Mouse (Mus musculus) spleen, adult 18-20 months (tissue): Measurements from ENCODE around the gene Adgrl2.
A peak's percentile ranks its signal among the peaks of the same experiment; 100 is the strongest.

Source experiments
- DNase-seq, 2 experiments: peaks; one replicate each; pipeline ENCODE4 v3.0.0; 2022; ENCODE audit warnings: mixed read lengths in 2 of 2

The Adgrl2 gene

GRCm38 (mm10) chr3:148920881-148921280 is 69.5 kb downstream of the Adgrl2 start:
- DNase-seq, result no peak

DNA sequence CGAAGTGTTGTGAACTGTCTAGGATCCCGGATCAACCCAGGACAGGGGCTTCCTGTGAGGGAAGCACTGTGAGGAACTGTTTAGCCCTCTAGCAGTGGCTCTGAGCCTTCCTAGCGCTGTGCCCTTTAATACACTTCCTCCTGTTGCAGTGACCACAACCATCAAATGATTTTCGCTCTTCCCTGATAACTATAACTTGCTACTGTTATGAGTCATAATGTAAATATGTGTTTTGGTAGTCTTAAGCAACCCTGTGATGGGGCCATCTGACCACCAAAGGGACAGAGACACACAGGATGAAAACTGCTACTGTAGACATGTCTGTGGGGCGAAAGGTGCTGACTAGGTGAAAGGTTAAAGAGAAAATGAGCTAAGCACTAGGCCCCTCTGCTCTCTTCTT is 71.9 kb downstream of the Adgrl2 start:
- DNase-seq, result no peak

DNA sequence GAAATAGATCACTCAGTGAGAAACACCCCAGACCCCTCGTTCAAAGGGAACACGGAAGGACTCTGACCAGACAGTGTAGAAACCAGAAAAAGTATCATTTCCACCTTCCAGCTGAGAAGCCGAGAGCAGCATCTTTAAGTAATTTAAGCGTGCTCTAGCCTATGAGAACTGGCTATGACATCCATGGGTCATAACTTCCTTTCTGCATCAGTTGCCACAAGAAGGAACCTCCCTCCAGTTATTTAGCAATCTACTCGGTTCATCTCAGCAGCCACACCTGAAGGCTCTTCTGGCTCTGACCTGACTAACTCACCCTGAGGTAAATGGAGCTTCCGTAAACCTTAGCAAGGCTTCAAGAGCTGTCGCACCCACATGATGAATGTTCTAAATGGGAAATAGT is 72.5 kb downstream of the Adgrl2 start:
- no peak for DNase-seq

- DNase-seq, result no peak
Observed at GRCm38 (mm10) chr3:148916226-148916625, 74.1 kb downstream of the Adgrl2 start.

DNA sequence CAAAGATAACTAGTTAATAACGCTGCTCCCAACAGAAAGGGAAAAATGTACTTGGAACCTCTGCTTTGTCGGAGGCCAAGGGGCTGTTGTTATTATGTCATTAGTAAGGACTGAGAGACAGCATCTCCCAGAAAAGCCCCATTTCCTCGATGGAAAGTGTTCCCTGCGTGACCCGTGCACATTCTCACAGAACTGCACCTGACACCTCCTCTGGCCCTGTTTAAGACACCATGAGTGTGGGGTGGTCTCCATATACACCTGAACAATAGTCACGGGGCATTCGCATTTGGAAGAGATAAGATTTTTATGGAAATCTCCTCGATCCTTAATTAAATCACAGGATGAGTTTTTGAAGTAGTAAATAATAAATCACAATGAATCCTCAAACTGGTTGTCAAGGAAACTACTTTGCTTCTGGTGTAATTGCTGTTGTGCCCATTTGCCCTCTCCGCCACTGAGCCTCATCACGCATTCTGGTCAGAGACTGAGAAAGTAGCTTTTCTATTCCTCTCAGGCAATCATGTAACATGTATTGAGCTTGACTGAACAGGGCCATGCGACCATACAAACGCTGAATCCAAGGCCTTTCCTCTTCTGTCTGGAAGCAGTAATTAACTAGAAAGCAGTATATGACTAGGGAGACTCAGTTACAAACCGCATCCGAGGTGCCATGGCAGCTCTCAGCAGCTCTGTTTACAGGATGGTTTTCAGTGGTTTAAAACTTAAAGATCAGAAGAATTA is 77.2 kb downstream of the Adgrl2 start:
- no peak for DNase-seq

DNA sequence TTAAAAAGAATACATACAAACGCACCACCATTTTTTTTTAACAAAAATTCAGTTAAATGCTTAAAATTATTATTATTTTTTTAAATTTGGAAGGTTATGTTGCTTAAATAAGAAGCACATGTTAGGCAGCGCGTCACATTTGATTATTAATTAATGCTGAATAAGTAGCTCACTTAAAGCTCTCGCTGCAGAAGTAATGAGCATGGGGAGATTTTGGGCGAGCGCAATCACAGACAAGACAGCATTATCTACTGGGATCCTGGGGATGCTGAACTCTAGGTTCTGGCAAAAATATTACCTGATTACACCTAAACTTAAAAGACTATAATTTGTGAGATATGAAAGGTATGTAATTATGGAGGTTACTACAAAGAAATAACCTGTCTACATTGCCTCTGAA is 77.8 kb downstream of the Adgrl2 start:
- no peak for DNase-seq

- no peak for DNase-seq
Observed at GRCm38 (mm10) chr3:148907873-148908272, 82.5 kb downstream of the Adgrl2 start.

- DNase-seq, result no peak
Observed at GRCm38 (mm10) chr3:148907024-148907778, 83.2 kb downstream of the Adgrl2 start.

DNA sequence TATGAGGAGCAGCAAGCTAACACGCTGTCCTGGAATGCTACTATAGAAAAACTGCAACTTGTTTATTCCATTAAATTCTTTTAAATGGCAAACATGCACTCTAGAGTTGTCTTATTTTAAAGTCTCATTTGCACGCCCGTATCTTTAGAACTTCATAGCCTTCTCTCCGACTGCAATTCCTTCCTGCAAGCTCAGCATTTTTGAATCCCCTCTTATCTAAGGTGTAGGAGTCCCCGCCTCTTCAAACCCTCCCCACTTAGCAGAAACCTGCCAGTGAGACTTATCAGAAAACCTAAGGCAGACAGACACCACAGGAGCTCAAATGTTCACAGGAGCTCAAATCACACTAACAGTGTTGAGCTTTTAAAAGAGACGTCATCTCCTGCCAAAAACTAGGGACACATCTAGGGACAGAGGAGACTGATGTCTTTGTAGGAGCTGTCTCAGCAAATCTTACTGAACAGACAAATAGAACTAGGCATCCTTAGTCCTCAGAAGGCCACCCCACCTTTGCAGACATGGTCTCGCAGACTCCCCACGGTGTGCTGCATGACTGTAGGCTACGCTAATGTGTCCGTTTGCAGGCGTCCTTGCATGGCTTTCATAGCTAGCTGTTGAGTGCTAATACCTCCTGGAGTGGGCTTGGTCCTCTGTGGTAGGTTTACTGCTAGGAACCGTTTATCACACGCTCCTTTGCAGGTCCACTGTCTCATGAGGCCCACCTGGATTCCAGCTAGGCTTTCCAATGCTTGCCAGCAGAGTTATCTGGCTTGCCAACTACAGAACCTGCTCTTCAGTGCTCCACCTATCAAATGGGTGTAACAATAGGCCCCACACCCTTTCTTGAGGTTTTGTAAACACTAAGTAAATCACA is 84.2 kb downstream of the Adgrl2 start:
- no peak for DNase-seq

DNA sequence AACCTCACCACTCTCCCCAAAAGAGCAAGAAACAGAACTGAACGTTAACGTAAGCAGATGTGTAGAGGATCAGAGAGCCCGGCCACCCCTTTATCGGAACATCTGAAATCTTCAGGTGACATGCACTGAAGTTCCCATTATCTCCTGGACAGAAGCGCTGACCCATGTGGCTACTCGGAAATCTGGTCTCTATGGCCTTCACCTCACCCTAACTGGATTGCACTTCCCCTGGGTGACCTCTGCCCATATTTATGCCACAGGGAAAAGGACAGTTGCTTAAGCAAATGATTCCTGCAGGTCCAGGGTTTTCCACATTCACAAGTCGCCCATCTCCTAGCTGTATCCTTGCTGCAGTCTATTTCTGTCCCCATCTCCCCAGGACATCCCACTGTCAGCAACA is 84.9 kb downstream of the Adgrl2 start:
- no peak for DNase-seq

DNA sequence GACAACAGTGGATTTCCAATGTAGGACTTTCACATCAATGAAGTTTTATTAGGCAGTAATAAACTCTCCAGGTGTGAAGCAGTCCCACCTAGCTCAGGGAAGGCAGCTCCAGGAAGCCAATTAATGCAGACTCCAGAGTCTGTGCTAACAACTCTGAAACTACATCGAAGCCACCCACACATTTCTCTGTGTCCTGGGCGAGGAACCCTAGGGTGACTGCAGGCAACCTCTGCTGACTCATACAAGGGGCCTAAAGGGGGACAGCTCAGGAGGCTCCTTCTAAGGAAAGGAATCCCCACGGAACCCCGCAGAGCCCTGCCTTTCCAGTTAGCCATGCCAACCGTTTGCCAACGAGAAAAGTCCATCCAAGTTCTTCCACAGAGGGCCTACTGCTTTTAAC is 90.5 kb downstream of the Adgrl2 start:
- no peak for DNase-seq

GRCm38 (mm10) chr3:148899416-148899815 is 90.9 kb downstream of the Adgrl2 start:
- DNase-seq, result no peak

DNA sequence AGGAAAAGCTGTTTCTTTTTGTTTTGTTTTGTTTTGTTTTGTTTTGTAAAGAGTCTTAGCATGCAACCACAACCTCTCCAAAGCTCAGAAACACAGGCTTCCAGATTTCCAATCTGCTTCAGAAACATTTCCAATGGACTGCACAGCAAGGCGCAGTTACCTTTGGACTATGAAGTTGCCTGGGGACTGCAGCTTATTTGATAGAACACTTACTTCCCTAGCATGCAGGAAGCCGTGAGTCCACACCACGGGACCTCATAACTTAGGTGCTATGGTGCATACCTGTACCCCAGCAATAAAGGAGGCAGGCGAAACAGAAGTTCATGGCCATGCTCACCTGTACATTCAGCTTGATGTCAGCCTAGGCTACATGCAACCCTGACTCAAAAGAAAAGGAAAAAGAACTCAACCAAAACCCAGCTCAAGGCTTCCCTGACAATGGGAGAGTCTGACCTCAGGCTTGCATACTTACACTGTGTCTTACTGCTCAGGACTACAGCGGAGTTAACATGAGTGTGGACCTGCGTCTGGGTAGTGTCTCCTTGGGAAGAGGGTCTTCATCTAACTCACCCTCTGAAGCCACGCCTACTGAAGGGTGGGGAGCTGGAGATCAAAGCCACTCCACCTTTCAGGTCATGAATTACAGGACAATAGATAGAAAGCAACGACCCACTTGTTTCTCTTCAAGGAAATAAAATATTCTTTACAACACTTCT is 91.7 kb downstream of the Adgrl2 start:
- DNase-seq, result no peak

- no peak for DNase-seq
Observed at GRCm38 (mm10) chr3:148896281-148896680, 94.1 kb downstream of the Adgrl2 start.

DNA sequence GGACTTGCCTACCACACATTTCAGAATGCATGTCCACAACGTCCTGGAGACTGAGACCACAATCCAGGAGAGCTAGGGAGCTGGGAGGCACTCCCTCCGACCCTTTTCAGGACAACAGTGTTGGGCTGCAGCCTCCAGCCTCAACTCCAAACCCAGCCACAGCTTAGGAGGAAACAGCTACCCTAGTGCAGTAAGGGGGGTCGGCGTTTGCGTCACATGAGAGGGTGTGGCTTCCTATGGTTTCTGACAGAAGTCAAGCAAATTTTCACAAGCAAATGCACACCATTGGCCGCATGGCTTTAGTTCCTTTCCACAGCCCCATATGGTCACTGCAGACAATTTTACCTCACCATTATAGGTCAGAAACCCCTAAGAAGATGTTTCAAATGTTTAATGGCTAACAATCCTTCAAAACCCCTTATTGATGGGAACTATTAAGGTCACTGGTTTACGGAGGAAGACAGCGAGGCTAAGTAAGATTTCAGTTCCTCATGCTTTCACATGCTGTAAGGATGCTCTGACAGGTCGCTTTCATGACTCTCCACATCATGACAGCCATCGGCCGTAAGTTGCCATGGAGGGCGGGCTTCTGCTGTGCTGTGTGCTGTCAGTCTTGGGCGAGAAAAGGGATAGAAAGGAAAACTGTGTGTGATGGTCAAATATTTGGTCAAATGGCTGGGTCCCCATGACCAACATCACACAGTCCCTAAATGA is 94.8 kb downstream of the Adgrl2 start:
- DNase-seq, result peak in 1 of 2 experiments; percentile 6

DNA sequence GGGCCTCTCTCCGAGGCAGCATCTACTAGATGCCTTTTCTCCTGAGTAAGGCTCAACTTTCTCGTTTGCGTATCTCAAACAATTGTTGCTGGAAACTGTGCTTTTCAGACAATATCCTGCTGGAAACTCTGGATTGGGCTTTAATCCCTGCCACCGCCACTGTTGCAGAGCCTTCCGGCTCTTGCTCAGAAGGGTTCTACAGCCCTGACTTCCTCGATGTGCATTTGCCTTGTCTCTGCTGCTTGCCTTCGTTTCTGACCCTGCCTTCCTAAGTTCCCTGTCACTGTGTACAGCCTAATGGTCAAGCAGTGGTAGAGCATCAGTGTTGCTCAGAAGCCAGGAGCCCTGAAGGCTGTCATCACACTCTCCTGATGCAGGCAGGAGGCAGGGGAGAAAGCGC is 95.5 kb downstream of the Adgrl2 start:
- DNase-seq, result no peak

DNA sequence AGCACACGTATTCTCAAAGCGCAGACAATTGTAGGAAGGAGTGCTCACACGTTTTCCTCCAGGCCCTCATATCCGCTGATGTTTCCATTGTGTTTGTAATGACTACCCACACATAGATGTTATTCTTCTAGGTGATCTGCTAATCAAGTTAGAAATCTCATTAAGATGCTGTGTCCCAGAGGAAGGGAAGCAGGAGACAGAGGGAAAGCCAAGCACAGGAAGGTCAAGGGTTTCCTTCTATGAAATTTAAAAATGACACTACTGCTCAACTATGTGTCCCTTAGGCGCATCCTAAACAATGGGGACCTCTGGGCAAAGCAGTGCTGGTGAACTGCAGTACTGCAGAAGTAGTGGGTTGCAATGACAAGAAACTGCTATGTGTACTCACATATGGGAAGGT is 102.5 kb downstream of the Adgrl2 start:
- DNase-seq, result no peak

DNA sequence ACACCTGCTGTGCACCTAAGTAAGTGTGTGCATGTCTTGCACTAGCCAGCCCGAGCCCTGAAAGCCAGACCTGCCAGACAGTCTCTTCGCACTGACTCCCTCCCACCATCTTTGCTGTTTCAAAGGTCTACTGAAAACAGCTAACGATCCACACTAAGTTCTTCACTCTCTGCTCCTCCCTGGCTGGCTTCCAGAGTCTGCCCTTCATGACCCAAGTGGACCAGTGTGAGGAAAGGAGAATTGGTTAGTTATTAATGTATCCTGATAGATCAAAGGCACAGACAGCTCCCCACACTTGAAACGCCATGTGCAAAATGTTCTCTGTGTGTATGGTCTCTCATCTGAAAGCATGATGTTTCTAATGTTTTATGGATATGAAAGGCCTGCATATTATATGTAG is 103.4 kb downstream of the Adgrl2 start:
- DNase-seq, result no peak

DNA sequence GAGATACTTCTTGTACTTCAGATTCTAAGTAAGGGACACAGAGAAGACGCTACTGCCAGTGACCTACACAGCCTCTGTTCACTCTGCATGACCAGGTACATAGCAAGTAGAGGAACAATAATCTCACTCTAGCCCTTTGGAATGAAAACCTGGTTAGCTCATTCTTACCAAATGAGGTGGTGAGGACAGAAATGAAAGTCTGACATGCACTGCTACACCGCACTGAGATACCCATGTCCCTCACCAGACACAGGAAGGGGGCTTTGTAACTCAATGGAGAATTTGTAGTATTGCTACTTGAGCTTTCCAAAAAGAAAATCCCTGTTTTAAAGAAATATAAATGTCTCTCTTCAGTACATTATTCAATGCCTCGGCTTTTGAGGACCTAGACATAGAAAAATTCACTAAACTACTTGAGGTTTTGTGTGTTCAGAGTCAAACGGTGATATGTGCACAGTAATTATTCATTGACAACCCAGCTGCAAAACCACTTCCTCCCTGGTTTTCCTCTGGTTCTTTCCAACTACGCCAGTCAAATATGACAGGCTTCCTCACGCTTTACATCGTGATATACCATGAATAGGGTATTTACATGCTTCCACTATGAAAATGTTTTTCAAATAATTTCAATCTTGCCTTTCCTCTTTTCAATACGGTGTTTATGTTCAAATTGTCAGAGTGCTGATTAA is 104.2 kb downstream of the Adgrl2 start:
- DNase-seq, result no peak

- no peak for DNase-seq
Observed at GRCm38 (mm10) chr3:148885184-148885583, 105.2 kb downstream of the Adgrl2 start.

GRCm38 (mm10) chr3:148881431-148881830 is 108.9 kb downstream of the Adgrl2 start:
- DNase-seq, result no peak
